Mouse (Mus musculus) midbrain, embryonic 14.5 days (tissue): ENCODE data around the gene Inpp4b. TPM values are rescaled to one million over a fixed set of nuclear protein-coding genes. Genes with fewer than 3 reads are reported as not detected.
A peak's percentile ranks its signal among the peaks of the same experiment; 100 is the strongest.

Source experiments
- ATAC-seq: fragments of 200-750 bp; cut with Nextera tagmentation; 2 replicates; pipeline ENCODE4 v1.8.0; 2017; ENCODE audit warnings: moderate number of reproducible peaks, moderate library complexity; ENCODE audit not compliant: low FRiP score, low TSS enrichment
- DNase-seq: peaks from one replicate; pipeline ENCODE4 v3.0.0-alpha.2; 2015
- H3K27ac ChIP-seq: fragments of 300-500 bp; sonication (generic); replicated peaks from 2 replicates; pipeline ENCODE4 v1.5.1; 2014; ENCODE audit warnings: mild to moderate bottlenecking, low read depth, low read length, moderate library complexity
- H3K27me3 ChIP-seq: fragments of 300-500 bp; sonication (generic); 2 replicates; pipeline ENCODE4 v1.6.1; 2014; ENCODE audit warnings: low read length, control low read depth, mixed read lengths; ENCODE audit not compliant: control insufficient read depth, insufficient read depth
- H3K36me3 ChIP-seq: fragments of 300-500 bp; sonication (generic); 2 replicates; pipeline ENCODE4 v1.6.1; 2014; ENCODE audit warnings: low read length, control low read depth; ENCODE audit not compliant: control insufficient read depth, insufficient read depth
- H3K4me1 ChIP-seq: fragments of 300-500 bp; sonication (generic); 2 replicates; pipeline ENCODE4 v1.6.1; 2014; ENCODE audit warnings: mild to moderate bottlenecking, antibody characterized with exemption, low read length, control low read depth; ENCODE audit not compliant: control insufficient read depth, insufficient read depth
- H3K4me2 ChIP-seq: fragments of 300-500 bp; sonication (generic); 2 replicates; pipeline ENCODE4 v1.6.1; 2014; ENCODE audit warnings: mild to moderate bottlenecking, low read length, moderate library complexity
- H3K4me3 ChIP-seq: fragments of 300-500 bp; sonication (generic); replicated peaks from 2 replicates; pipeline ENCODE4 v1.5.1; 2014; ENCODE audit warnings: low read depth, low read length
- H3K9ac ChIP-seq: fragments of 300-500 bp; sonication (generic); replicated peaks from 2 replicates; pipeline ENCODE4 v1.6.1; 2014; ENCODE audit warnings: mild to moderate bottlenecking, low read length, moderate library complexity
- H3K9me3 ChIP-seq: fragments of 300-500 bp; sonication (generic); 2 replicates; pipeline ENCODE4 v1.6.1; 2016; ENCODE audit warnings: low read length, control low read depth, mixed read lengths; ENCODE audit not compliant: control insufficient read depth
- WGBS: fragments of 180-500 bp; shearing (Covaris S2); extraction: QIAGEN DNeasy Blood & Tissue Kit; methylation state at CpG from one replicate; pipeline ENCODE4 v1.1.7; 2014; 5-methylcytosine and 5-hydroxymethylcytosine counted together
- polyA plus RNA-seq: library from polyadenylated mRNA; unstranded; fragments of >200 nt; fragmentation: Nextera tagmentation; extraction: Ambion mirVana; gene quantifications from 2 replicates; pipeline ENCODE4 v1.2.1, GENCODE M21; 2014

Gene Inpp4b
- polyA plus RNA-seq, 1 experiment from 2014 or later = 8.1 TPM

DNA sequence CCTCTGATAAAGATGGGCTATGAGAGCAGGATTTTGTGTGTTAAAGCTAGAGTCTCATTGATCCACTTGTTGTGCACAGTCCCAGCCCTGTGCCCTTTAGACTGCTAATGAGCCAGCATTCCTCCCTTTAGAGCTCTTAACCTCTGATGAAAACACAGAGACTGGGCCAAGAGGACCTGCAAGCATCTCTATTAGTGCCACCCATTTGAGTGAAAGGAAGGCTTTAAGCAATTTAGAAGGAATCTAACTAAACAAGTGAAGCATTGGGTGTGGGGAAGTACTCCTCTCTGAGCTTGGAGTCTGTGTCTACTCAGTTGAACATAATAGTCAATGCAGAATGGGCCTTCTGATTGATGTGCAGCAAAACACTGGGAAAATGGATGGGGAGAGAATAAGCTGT is 762.2 kb downstream of the Inpp4b start:
- DNase-seq (no peak), ATAC-seq (no peak)
- no peaks in the 10 kb centered on the region for H3K9me3 ChIP-seq
- H3K4me1 ChIP-seq = no peaks in the 10 kb centered on the region
- no peak overlapping the region for H3K9ac ChIP-seq
- no peak overlapping the region for H3K27ac ChIP-seq
- no peak overlapping the region for H3K4me3 ChIP-seq
- no peaks in the 10 kb centered on the region for H3K36me3 ChIP-seq
- H3K27me3 ChIP-seq = no peaks in the 10 kb centered on the region
- no peak overlapping the region for H3K4me2 ChIP-seq

DNA sequence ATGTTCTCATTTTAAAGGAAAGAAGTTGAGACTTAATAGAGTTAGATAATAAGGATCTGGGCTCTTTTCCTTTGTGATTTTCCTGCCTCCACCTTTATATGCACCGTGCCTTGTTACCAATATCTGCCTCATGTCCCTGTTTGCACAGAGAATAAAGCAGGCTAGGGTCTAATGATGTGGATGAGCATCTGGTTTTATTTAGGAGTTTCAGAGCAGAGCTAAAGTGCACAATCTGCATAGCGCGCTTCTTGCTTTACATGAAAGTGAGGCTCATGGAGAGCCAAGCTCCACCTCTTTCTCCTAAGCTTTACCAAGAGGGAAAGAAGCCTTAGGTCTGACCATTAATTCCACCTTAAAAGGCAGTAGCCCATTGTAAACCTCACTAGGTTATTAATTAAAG is 763.8 kb downstream of the Inpp4b start:
- no peak overlapping the region for H3K9ac ChIP-seq
- H3K4me1 ChIP-seq = no peaks in the 10 kb centered on the region
- no peaks in the 10 kb centered on the region for H3K9me3 ChIP-seq
- no peak for ATAC-seq
- H3K4me3 ChIP-seq = no peak overlapping the region
- DNase-seq = no peak
- H3K27ac ChIP-seq = no peak overlapping the region
- no peaks in the 10 kb centered on the region for H3K27me3 ChIP-seq
- WGBS = 85% methylated on average over 3 of the region's 3 CpGs
- H3K4me2 ChIP-seq = no peak overlapping the region
- no peaks in the 10 kb centered on the region for H3K36me3 ChIP-seq

DNA sequence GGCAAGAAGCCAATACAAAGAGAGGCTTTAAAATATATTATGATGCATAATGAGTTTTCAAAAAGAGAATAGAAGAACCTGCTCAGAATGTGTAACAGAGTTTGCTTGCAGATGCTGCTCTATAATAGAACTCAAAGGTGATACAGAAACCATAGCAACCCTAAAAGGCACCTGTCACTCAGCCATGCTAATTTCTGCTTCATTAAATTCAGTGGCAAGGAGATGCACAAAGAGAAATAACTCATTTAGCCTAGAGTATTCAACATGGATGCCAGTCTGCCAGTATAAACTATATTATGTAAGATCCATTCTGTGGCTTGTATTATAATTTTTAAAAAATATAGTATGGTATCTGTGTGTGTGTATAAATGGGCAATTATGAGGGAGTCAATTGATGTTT is 807.9 kb downstream of the Inpp4b start:
- H3K4me2 ChIP-seq = no peak overlapping the region
- H3K4me1 ChIP-seq = no peaks in the 10 kb centered on the region
- ATAC-seq = no peak
- no peak overlapping the region for H3K27ac ChIP-seq
- H3K9ac ChIP-seq = no peak overlapping the region
- H3K9me3 ChIP-seq = peaks cover 6% of the 10 kb centered on the region; the same call in 1 of the 2 replicates
- H3K4me3 ChIP-seq = no peak overlapping the region
- H3K36me3 ChIP-seq = no peaks in the 10 kb centered on the region
- no peaks in the 10 kb centered on the region for H3K27me3 ChIP-seq
- peak; percentile 40 for DNase-seq

DNA sequence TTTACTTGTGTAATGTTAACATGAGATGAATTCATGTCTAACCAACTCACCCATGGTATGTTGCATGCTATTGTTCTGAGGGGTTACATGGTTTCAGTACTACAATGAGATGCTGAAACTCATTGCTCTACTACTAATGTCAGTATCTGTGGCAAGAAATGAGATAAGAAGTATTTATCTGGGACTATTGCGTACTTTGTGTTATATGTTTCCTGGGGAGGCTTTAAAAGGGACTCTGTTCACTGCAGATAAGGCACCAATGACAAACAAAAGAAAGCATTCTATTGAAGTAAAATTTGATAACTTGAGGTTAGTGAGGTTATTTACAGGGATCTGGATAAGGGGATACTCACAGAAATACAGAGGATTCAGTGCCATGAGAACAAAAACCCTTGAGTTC is 815.6 kb downstream of the Inpp4b start:
- no peak for DNase-seq
- no peaks in the 10 kb centered on the region for H3K27me3 ChIP-seq
- no peak overlapping the region for H3K4me2 ChIP-seq
- no peaks in the 10 kb centered on the region for H3K4me1 ChIP-seq
- no peak for ATAC-seq
- H3K4me3 ChIP-seq = no peak overlapping the region
- H3K9me3 ChIP-seq = peaks cover 6% of the 10 kb centered on the region; the same call in 1 of the 2 replicates
- H3K27ac ChIP-seq = no peak overlapping the region
- 92% methylated on average over 1 of the region's 1 CpGs for WGBS
- H3K36me3 ChIP-seq = no peaks in the 10 kb centered on the region
- no peak overlapping the region for H3K9ac ChIP-seq
